Mouse (Mus musculus): ENCODE measurements around the gene Cntnap5a. TPM values are rescaled to one million over a fixed set of nuclear protein-coding genes. Genes with fewer than 3 reads are reported as not detected.
"Not testable (repeated sequence)": the region's sequence is repeated elsewhere in the genome, so short reads cannot be mapped to it uniquely, and the experiment has no call there.

Gene Cntnap5a
- total RNA-seq, 2 experiments from 2014 or later = not detected

DNA sequence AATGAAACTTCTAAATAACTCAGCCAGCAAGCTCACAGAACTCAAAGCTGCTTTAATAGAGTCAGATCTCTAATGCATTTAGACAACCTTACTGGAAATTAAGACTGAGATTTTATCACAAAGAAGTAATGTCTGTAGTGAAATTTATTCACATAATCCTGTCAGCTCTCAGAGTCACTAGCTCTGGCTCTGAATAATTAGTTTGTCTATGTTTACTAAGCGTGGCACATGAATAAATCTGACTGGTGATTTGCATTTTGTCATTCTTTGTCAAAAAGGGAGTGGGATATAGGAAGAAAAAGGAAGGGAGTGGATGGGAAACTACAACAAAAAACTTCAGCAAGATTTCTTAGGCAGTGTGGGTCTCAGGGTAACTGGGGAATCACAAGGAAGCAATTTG is 351.3 kb downstream of the Cntnap5a start:
- ATAC-seq (replicated peaks; ENCODE audit: low FRiP score, poor library complexity, severe bottlenecking) = no peak

DNA sequence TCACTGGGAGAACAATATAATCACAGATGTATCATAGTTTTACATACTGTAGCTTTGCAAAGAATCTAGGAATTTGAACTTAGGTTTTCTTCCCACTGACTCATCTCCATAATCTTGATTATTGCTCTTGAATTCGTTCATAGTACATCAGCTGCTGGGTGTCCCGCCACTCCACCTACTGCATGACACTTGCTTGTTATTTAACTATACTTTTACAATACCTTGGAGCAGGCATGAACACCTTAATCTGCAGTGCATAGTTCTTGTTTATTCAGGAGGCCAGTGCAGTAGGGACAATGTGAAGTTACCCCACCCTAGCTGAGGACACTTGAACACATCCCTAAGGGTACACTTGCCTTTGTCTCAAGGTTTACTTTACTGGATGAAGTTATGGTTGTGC is 352.3 kb downstream of the Cntnap5a start:
- no peak for ATAC-seq (replicated peaks; ENCODE audit: low FRiP score, poor library complexity, severe bottlenecking)

DNA sequence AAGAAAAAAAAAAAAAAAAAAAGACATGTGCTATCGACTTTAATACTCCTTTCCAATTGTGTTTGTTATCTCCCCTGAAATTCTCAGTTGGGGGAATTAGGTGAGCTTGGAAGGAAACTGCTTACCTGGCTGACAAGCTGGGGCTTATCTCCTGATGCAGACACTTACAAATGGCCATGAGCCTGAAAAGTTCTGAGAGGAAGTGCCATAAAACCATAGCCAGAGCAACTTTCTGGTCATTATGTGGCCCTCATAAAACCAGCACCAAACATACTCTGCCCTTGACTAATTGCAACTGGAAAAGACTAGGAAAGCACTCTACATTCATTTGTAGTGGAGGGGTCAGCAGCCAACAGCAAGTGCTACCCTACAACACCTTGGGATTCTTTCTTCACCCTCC is 359.5 kb downstream of the Cntnap5a start:
- no peak for ATAC-seq (replicated peaks; ENCODE audit: low FRiP score, poor library complexity, severe bottlenecking)

DNA sequence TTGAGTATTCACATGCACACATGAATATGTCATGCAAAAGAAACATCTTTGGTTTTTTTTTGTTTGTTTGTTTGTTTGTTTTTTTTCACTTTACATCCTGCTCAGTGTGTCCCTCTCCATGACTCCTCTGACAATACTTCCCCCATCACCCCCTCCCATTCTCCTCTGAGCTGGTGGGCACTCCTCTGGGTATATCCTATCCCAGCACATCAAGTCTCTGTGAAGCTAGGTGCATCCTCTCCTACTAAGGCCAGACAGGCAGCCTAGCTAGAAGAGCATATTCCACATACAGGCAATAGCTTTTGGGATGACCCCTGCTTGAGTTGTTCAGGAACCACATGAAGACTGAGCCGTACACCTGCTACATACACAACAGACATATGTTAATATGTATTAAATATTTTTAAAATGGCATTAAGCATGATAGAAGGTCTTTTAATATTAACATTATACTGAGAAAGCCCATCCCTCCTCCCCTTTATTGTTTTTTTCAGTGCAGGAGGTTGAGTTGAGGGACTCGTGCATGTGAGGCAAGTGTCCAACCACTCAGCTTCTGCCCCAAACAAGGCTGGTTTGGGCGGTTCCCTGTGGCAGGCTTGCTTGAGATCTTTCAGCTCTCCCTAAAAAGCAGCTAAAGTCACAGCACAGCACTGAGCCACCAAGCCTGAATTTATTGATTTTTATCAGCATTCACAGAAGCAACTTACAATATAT is 422.6 kb downstream of the Cntnap5a start:
- ATAC-seq (replicated peaks; ENCODE audit: low FRiP score, poor library complexity, severe bottlenecking) = no peak

DNA sequence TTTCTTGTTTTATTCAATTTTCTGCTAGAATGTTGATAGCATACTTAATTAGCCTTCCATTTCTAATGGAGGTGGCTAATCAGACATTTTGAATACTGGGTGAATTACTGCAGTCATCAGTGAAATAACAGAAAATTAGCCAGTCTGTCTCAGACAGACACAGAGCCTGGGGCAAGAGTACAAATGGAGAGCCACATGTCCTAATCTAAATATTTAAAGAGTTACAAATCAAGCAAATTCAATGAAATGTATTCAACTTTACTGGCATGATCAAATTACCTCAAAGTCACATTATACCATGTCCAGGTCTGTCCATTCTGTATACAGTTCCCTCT is 423.1 kb downstream of the Cntnap5a start:
- ATAC-seq (replicated peaks; ENCODE audit: low FRiP score, poor library complexity, severe bottlenecking) = no peak

DNA sequence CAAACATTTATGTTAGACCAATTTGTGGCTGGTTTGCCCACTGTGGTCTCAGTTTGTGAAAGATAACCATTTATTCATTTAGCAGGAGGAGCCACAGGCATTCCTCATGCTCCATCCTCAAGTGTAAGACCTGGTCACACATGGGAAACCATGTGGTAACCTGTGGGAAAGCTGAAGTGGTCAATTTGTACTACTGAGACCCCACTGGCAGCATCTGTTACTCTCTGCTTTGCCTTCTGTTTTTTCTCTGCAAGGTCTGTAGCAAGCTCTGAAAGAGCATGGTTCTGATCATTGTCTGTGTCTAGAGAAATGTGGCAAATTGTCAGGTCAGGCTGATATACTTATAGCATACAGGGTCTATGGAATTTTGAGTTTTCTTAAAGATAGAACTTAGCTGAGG is 423.8 kb downstream of the Cntnap5a start:
- ATAC-seq (replicated peaks; ENCODE audit: low FRiP score, poor library complexity, severe bottlenecking) = no peak

DNA sequence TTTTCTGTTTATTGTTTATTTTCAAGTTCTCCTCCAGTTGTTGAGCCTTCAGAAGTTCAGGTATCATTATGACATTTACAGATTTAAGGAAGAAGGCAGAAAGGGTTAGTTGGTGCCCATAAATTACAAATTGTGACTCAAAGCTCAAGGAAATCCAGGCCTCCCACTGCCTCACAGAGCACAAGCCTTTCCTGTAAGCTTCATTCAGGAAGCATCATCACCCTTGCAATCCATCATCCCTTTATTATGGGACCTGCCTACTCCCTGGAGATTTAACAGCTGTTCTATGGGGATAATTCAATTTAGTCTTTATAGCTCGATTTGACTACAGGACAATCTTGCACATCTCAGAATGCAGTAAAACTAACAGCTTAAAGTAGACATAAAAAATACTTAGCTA is 441.2 kb downstream of the Cntnap5a start:
- no peak for ATAC-seq (replicated peaks; ENCODE audit: low FRiP score, poor library complexity, severe bottlenecking)

DNA sequence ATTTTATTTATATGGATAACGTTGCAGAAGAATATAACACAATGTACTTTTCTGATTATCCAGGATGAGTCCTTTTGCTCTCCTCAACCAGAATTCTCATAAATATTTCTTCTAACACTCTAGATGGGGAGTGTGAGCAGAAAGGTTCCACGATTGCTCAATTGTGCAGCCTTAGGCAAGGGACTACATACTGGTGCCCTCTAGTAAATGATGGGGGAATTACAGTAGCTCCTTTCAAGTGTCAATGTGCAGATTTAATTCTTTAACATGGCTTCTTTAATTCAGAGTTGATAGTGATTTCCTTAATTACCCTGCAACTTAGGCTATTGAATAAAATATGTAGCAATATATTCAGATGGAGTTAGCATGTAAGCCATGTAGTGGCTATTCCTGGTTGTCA is 442.5 kb downstream of the Cntnap5a start:
- no peak for ATAC-seq (replicated peaks; ENCODE audit: low FRiP score, poor library complexity, severe bottlenecking)

DNA sequence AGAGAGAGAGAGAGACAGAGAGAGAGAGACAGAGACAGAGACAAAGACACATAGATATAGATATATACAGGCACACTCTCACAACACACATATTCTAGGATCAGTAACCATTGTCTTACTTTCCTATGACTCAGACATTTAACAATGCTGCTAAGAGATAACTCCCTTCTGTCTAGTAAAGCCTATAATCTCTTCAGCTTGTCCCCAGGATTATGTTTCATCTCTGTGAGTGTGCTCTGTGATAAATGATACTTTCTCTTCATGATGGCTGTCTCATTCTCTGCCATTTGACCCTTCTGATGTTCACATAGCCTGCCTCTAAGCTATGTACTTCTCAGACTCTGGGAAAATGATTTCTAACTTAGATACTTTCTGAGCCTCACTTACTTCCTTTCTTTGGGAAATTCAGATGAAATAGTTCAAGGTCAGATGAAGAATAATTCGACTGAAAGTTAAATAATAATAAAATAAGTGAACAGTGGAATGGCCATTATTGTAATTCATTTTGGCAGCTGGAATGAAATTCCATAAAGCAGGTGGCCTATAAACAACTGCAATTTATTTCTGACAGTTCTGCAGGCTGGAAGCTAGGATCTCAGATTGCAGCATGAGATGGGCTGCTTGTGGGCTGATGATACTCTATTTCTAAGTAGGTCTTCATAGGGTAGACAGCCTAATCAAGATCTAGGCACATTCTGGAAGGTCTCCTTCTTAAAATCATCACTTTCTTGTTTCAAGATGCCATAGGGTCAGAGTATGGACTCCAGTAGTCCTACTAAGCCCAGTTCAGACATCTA is 444.1 kb downstream of the Cntnap5a start:
- ATAC-seq (replicated peaks; ENCODE audit: low FRiP score, poor library complexity, severe bottlenecking) = no peak

DNA sequence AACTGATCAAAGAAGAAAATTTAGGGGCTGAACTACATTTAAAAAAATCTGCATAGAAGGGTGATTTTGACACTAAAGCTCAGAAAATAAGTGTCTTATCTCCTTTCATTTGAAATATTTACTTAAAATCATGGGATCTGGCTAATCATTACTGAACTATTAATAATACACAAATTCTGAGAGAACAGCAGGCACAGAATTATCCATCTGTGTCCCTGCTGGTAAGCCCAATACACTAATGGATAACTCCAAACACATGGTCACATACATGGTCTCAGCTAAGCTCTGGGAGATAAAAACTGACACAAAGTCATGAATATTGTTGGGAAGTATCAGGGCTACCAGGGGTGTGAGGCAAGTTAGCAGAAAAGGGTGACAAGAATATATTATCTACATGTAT is 447.9 kb downstream of the Cntnap5a start:
- no peak for ATAC-seq (replicated peaks; ENCODE audit: low FRiP score, poor library complexity, severe bottlenecking)

DNA sequence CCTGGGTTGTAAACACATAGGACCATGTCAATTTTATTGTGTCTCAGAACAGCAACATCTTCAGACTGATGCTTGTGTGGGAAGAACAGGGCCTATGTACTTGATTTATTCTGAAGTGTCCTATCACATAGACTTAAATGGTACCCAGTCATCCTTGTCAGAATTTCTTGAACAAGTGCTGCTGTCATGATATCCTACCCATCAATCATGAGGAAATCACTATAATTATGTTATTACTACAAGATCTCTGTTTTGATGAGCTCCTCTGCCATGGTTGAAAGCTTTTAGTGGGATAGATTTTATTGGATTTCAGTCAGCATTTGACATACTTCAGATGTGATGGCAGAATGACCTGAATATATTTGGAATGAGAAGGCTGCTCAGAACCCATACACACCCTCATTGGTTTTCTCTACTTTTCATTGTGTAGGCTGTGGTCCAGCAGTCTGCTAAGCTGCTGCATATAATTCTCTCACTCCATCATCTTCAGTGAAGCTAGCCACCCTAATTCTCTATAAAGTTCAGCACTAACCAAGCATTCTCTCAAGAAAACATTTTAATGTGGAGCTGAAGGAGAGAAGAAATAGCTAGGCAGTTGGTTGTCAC is 465.3 kb downstream of the Cntnap5a start:
- ATAC-seq (replicated peaks; ENCODE audit: low FRiP score, poor library complexity, severe bottlenecking) = no peak

DNA sequence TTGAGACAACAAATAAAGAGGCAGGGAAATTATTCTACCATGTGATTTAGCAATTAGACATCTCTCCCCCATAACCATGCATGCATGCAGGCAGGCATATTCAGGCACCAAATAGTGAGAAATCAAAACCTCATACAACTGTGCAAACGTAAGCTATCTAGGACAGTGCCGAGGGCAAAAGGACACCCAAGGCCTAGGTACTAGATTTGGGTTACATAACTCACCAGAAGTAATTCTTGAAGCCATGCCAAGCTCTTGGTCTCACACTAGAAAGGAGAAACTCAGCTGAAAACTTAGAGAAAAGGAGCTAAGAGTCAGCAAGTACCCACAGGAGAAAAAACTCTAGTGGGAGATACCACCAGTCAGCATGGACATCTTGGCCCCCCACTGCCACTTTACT is 499.9 kb downstream of the Cntnap5a start:
- ATAC-seq (replicated peaks; ENCODE audit: low FRiP score, poor library complexity, severe bottlenecking) = no peak

DNA sequence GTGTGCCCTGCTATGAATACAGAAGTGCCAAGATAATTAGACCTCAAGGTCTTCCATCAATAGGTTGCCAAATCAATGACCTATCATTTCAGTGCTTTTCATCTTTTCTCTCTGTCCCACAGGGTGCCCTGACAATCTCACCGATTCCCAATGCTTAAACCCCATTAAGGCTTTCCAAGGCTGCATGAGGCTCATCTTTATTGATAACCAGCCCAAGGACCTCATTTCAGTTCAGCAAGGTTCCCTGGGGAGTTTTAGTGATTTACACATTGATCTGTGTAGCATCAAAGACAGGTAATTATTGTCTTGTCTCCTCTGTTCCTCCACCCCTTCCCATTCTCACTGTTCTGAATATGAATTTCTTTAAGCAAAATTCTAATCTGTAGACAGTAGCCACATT is 503.6 kb downstream of the Cntnap5a start:
- ATAC-seq (replicated peaks; ENCODE audit: low FRiP score, poor library complexity, severe bottlenecking) = not testable (repeated sequence)

DNA sequence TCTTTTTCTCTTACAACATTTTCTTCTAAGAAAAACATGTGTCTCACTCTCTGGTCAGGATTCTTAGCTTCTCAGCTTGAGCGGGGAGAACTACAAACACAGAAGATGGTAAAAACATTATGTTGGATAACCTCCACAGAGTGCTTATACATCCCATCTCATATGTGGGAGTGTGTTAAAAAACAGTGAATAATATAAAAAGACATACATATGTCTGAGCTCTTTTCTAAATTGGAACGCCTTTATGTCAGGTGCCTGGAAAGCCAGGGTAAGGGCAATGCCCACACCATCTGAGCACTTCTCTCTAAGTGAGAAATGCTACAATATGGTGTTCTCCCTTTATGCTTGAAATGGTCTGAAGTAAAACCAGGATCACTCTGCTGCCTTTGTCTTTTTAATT is 507.7 kb downstream of the Cntnap5a start:
- no peak for ATAC-seq (replicated peaks; ENCODE audit: low FRiP score, poor library complexity, severe bottlenecking)

DNA sequence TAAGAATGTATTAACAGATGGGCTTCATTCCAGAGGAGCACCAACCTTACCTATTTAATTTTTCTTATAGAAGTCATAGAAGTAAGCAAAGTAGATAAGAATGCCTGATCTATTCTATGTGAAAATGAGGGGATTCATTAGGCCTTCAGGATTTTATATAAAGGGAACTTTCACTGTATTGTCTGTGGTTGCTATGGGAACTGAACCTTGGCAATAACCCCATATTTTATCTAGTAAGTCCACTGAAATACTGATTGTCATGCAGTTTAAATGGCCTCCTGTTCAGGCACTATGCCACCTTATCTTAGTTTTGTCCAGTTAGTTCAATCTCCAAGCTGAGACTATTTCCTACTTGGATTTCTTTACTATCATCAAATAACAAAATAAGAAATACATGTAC is 532.3 kb downstream of the Cntnap5a start:
- ATAC-seq (replicated peaks; ENCODE audit: low FRiP score, poor library complexity, severe bottlenecking) = no peak

DNA sequence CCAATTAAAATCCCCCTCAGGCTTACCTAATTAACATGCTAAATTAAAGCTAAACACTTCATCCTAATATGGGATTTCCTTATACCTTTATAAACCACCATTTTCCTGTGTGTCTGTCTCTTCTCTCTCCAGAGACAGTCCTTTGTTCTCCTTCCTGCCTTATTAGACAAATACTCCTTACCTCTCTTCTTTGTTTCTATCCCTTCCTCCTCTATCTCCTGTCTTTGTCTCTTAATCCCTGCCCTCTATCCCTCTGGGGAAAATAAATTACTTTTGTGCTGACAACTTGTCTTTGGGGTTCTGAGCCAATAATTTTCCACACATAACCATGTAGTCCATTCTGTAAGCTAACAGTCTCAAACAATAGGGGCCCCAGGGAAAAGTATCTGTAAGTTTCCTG is 556.0 kb downstream of the Cntnap5a start:
- no peak for ATAC-seq (replicated peaks; ENCODE audit: low FRiP score, poor library complexity, severe bottlenecking)

DNA sequence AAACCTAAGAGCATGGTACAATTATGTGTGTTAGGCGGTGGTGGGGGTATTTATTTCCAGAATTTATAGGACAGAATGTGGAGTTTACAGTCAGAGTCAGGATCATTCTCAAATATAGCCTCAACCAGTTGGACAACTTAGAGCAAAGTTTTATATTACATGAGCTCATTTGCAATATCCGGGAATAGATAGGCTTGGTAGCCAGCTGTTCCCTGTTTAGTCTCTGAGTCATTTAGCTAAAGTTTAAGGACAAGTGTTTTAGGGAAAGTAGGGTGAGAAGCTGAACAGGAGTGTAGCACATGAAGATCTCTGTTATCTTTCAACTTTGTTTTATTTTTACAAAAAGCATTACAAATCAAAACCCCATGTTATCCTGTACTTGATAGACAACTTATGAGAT is 559.3 kb downstream of the Cntnap5a start:
- no peak for ATAC-seq (replicated peaks; ENCODE audit: low FRiP score, poor library complexity, severe bottlenecking)

DNA sequence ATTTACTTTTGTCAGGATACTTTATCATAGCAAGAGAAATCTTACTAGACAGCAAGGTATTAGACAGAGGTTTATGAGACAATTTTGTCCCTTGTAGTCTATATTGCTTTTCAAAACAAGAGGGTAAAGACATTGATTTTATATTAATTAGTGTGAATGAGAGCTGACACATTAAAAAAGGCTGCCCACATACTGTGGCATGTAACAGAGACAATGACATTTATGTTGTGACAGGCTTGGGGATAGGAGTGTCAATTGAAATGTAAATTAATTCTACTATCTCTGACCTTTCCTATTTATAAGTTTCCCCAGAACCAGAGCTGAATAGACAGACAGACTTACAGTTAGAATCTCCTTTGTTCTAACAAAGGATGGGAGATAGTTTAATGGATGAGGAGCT is 596.6 kb downstream of the Cntnap5a start:
- ATAC-seq (replicated peaks; ENCODE audit: low FRiP score, poor library complexity, severe bottlenecking) = no peak

DNA sequence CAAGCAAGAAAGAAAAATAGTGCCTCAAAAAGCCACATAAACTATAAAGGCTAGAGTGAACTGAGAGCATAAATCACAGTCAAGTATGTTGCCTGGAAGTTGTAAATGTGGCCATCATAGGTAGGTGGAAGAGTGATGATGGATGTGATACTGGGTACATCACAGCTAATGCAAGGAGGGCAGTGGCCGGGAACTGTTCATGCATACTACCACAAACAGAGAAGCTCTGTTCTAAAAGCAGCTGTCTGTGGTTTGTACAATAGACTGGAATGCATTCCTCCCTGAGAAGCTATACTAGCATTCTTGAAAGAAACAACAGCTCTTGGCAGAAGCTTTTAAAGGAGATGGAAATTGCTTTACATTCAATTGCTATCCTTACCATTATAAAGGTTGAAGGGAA is 599.4 kb downstream of the Cntnap5a start:
- ATAC-seq (replicated peaks; ENCODE audit: low FRiP score, poor library complexity, severe bottlenecking) = no peak

DNA sequence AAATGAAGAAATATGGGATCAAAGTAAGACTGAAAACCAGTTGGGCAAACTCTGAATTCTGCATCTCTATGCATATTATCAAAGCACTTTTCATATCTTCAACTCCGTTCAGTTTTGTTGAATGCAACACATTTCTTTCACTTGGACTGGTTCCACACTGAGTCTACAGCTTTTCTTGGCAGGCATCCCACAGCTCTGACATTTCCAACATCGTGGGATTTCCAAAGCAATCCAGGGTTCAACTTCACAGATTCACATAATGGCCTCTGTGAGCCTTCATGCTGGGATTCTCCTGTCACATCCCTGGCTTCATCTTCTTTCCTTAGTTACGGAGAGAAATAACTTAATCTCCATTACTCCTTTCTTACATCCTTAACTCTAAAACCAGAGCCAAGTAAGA is 622.0 kb downstream of the Cntnap5a start:
- no peak for ATAC-seq (replicated peaks; ENCODE audit: low FRiP score, poor library complexity, severe bottlenecking)

DNA sequence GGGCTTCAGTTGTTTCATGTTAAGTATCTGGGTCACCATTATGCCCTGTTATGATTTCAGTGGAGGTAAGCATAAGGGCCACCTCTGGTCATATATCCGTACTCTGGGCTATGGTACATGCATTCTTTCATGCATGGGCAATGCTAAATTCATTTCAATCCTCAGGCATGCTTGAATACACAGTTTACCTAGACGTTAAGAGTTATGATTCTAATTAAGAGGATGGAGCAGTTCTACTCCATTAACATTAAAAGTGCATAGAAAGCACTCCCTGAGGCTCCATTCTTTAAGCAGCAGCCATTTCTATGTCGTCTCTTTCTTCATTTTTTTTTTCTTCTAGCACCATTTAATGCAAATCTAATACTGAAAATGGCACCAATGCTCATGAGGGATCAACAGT is 627.0 kb downstream of the Cntnap5a start:
- ATAC-seq (replicated peaks; ENCODE audit: low FRiP score, poor library complexity, severe bottlenecking) = no peak
